In genomic region chr4:82494424-82494823, GRCm38 (mm10) we compare ENCODE assay signal across 18 mouse cellular contexts.
DNase-seq lines count a peak whose midpoint lies in the region; ATAC-seq and TF ChIP-seq lines count a peak whose summit lies in the region.
"Had no signal": no experiment of that assay in that cellular context is flagged by ENCODE, and none has a peak within 500 bp of the region (broad histone marks: within the 10 kb centered on the region; RNA-seq: fewer than 3 reads in every experiment).

No protein-coding gene starts in this region.

- peaks cover 26% of the 10 kb centered on the region for H3K36me3 ChIP-seq in embryonic facial prominence, embryonic 13.5 days
- H3K36me3 ChIP-seq in embryonic facial prominence, embryonic 10.5 days (replicated peaks): peaks cover 40% of the 10 kb centered on the region
- H3K36me3 ChIP-seq in embryonic facial prominence, embryonic 14.5 days (ENCODE audit: control insufficient read depth, insufficient read depth, low read length): peaks cover 56% of the 10 kb centered on the region
- H3K36me3 ChIP-seq in midbrain, embryonic 15.5 days (replicated peaks): no peaks in the 10 kb centered on the region
- H3K36me3 ChIP-seq in thymus, adult 2 months (ENCODE audit: control insufficient read depth, insufficient read depth, low read length): no peaks in the 10 kb centered on the region

- no peaks in the 10 kb centered on the region for H3K27me3 ChIP-seq in embryonic facial prominence, embryonic 13.5 days
- H3K27me3 ChIP-seq in embryonic facial prominence, embryonic 10.5 days (replicated peaks; ENCODE audit: low read depth, poor library complexity, severe bottlenecking): 0 out of 2 replicates have a peak, but pooled peaks cover 5% of the 10 kb centered on the region
- H3K27me3 ChIP-seq in embryonic facial prominence, embryonic 14.5 days (replicated peaks; ENCODE audit: control insufficient read depth, insufficient read depth, low read length): no peaks in the 10 kb centered on the region
- no peaks in the 10 kb centered on the region for H3K27me3 ChIP-seq in midbrain, embryonic 15.5 days (replicated peaks)
- no peaks in the 10 kb centered on the region for H3K27me3 ChIP-seq in thymus, adult 2 months (ENCODE audit: control insufficient read depth, insufficient read depth, low read length)
- H3K27me3 ChIP-seq: CH12.LX; limb, embryonic 12.5 days had no signal

- H3K4me2 ChIP-seq in embryonic facial prominence, embryonic 13.5 days: 0 out of 2 replicates have a peak overlapping the region, but pooled peaks have one; percentile 14
- H3K4me2 ChIP-seq in embryonic facial prominence, embryonic 14.5 days (ENCODE audit: low read depth, low read length): 0 out of 2 replicates have a peak overlapping the region, but pooled peaks have one; percentile 12
- peak overlapping the region; percentile 30 for H3K4me2 ChIP-seq in midbrain, embryonic 15.5 days
- H3K4me2 ChIP-seq: limb, embryonic 12.5 days had no signal

- no peak for TF ChIP-seq CTCF in layer of hippocampus, adult 2 months (conservative IDR thresholded peaks at IDR 0.05)
- no peak for TF ChIP-seq CTCF in thymus, adult 2 months (IDR thresholded peaks at IDR 0.05; ENCODE audit: borderline replicate concordance, control insufficient read depth, extremely low read depth, insufficient read depth, low read length, poor library complexity)

- 74% methylated on average over 3 of the region's 3 CpGs for WGBS in embryonic facial prominence, embryonic 13.5 days
- WGBS in embryonic facial prominence, embryonic 10.5 days: 87% methylated on average over 3 of the region's 3 CpGs
- WGBS in embryonic facial prominence, embryonic 14.5 days: 68% methylated on average over 3 of the region's 3 CpGs
- 74% methylated on average over 3 of the region's 3 CpGs for WGBS in midbrain, embryonic 15.5 days
- WGBS in thymus, adult 2 months: 79% methylated on average over 3 of the region's 3 CpGs

- no peaks in the 10 kb centered on the region for H3K9me3 ChIP-seq in embryonic facial prominence, embryonic 13.5 days
- no peaks in the 10 kb centered on the region for H3K9me3 ChIP-seq in embryonic facial prominence, embryonic 10.5 days
- H3K9me3 ChIP-seq in embryonic facial prominence, embryonic 14.5 days (ENCODE audit: control insufficient read depth, low read length): no peaks in the 10 kb centered on the region
- H3K9me3 ChIP-seq in midbrain, embryonic 15.5 days: no peaks in the 10 kb centered on the region
- H3K9me3 ChIP-seq: limb, embryonic 12.5 days had no signal

- no peak overlapping the region for H3K9ac ChIP-seq in embryonic facial prominence, embryonic 13.5 days
- no peak overlapping the region for H3K9ac ChIP-seq in embryonic facial prominence, embryonic 14.5 days (ENCODE audit: low read depth, low read length)
- H3K9ac ChIP-seq in midbrain, embryonic 15.5 days: no peak overlapping the region
- H3K9ac ChIP-seq: limb, embryonic 12.5 days; liver, embryonic 14.5 days had no signal

- peaks cover 64% of the 10 kb centered on the region for H3K4me1 ChIP-seq in embryonic facial prominence, embryonic 13.5 days
- peaks cover 26% of the 10 kb centered on the region for H3K4me1 ChIP-seq in embryonic facial prominence, embryonic 10.5 days
- H3K4me1 ChIP-seq in embryonic facial prominence, embryonic 14.5 days (ENCODE audit: control insufficient read depth, insufficient read depth, low read length): peaks cover 70% of the 10 kb centered on the region
- H3K4me1 ChIP-seq in midbrain, embryonic 15.5 days: peaks cover 17% of the 10 kb centered on the region
- no peaks in the 10 kb centered on the region for H3K4me1 ChIP-seq in thymus, adult 2 months (replicated peaks; ENCODE audit: control insufficient read depth, insufficient read depth, low read length)

- H3K27ac ChIP-seq in embryonic facial prominence, embryonic 13.5 days: no peak overlapping the region
- H3K27ac ChIP-seq in embryonic facial prominence, embryonic 10.5 days (replicated peaks): no peak overlapping the region
- H3K27ac ChIP-seq in layer of hippocampus, adult 2 months: peak overlapping the region; percentile 98
- no peak overlapping the region for H3K27ac ChIP-seq in embryonic facial prominence, embryonic 14.5 days (replicated peaks; ENCODE audit: low read depth, low read length)
- peak overlapping the region; percentile 68 for H3K27ac ChIP-seq in midbrain, embryonic 15.5 days
- H3K27ac ChIP-seq in thymus, adult 2 months (ENCODE audit: control insufficient read depth, insufficient read depth, low read length): no peak overlapping the region
- H3K27ac ChIP-seq: heart, adult 2 months; limb, embryonic 12.5 days; liver, embryonic 14.5 days had no signal

- no peak for ATAC-seq in embryonic facial prominence, embryonic 13.5 days (ENCODE audit: insufficient number of reproducible peaks, insufficient read depth, low FRiP score, low TSS enrichment, low read depth)
- ATAC-seq in embryonic facial prominence, embryonic 14.5 days (ENCODE audit: low read depth): no peak
- ATAC-seq in midbrain, embryonic 15.5 days (replicated peaks): peak; percentile 26; the same call in 1 of the 2 replicates

- H3K4me3 ChIP-seq in embryonic facial prominence, embryonic 13.5 days: no peak overlapping the region
- H3K4me3 ChIP-seq in embryonic facial prominence, embryonic 10.5 days: no peak overlapping the region
- H3K4me3 ChIP-seq in layer of hippocampus, adult 2 months: peak overlapping the region; percentile 55; the same call in 1 of the 2 replicates
- no peak overlapping the region for H3K4me3 ChIP-seq in embryonic facial prominence, embryonic 14.5 days (ENCODE audit: low read depth, low read length)
- no peak overlapping the region for H3K4me3 ChIP-seq in midbrain, embryonic 15.5 days
- no peak overlapping the region for H3K4me3 ChIP-seq in thymus, adult 2 months (ENCODE audit: control insufficient read depth, insufficient read depth, low read length)
- H3K4me3 ChIP-seq: heart, adult 2 months; limb, embryonic 12.5 days had no signal

- TF ChIP-seq POLR2A in thymus, adult 2 months (IDR thresholded peaks at IDR 0.05; ENCODE audit: control insufficient read depth, extremely low read depth, insufficient read depth, low read length, poor library complexity): no peak

- DNase-seq in embryonic facial prominence, embryonic 10.5 days (ENCODE audit: low spot score): no peak
- DNase-seq in layer of hippocampus, adult 2 months (ENCODE audit: low spot score in 2 of 2): no peak
- DNase-seq in layer of hippocampus, adult 8-10 months (ENCODE audit: low spot score in 2 of 2): no peak
- no peak for DNase-seq in embryonic facial prominence, embryonic 14.5 days (ENCODE audit: low spot score)
- DNase-seq in kidney, postnatal 10 days: no peak
- DNase-seq in thymus, adult 2 months: no peak
- DNase-seq: adrenal gland, postnatal 25 days; gastrocnemius, postnatal 10 days; heart, adult 2 months; heart, postnatal 36 days; kidney, adult 11 months; kidney, postnatal 25 days; thymus, postnatal 14 days had no signal

Comparison
In these comparisons a context has a peak if more than half of its experiments do, and no peak if none do; other contexts are left out.
1. H3K27ac ChIP-seq: peak in layer of hippocampus, adult 2 months (single experiment) and midbrain, embryonic 15.5 days (single experiment); none in embryonic facial prominence, embryonic 13.5 days (single experiment), embryonic facial prominence, embryonic 10.5 days (single experiment), embryonic facial prominence, embryonic 14.5 days (single experiment) and thymus, adult 2 months (single experiment).
2. Peak in every context shown above with its lines, with median percentiles within 50 percentile points of each other: H3K4me2 ChIP-seq.